Mouse (Mus musculus) forebrain, embryonic 11.5 days (tissue): Measurements from ENCODE around the gene Snap25. TPM values are rescaled to one million over a fixed set of nuclear protein-coding genes. Genes with fewer than 3 reads are reported as not detected.

Experiments used
- ATAC-seq: fragments of 200-750 bp; cut with Nextera tagmentation; replicated peaks from 2 replicates; pipeline ENCODE4 v1.8.0; 2017; ENCODE audit warnings: moderate TSS enrichment; ENCODE audit not compliant: low FRiP score
- DNase-seq: peaks from one replicate; pipeline ENCODE4 v3.0.0-alpha.2; 2017; ENCODE audit warnings: low spot score
- H3K27ac ChIP-seq: fragments of 300-500 bp; sonication (generic); 2 replicates; pipeline ENCODE4 v1.5.1; 2014; ENCODE audit warnings: low read depth, low read length
- H3K27me3 ChIP-seq: fragments of 300-500 bp; sonication (generic); 2 replicates; pipeline ENCODE4 v1.6.1; 2014; ENCODE audit warnings: mild to moderate bottlenecking, low read length, mixed read lengths; ENCODE audit not compliant: control insufficient read depth, insufficient read depth
- H3K36me3 ChIP-seq: fragments of 300-500 bp; sonication (generic); 2 replicates; pipeline ENCODE4 v1.6.1; 2014; ENCODE audit warnings: mild to moderate bottlenecking, low read length, moderate library complexity, mixed read lengths; ENCODE audit not compliant: control insufficient read depth, insufficient read depth
- H3K4me1 ChIP-seq: fragments of 300-500 bp; sonication (generic); replicated peaks from 2 replicates; pipeline ENCODE4 v1.6.1; 2014; ENCODE audit warnings: low read length, mixed read lengths; ENCODE audit not compliant: control insufficient read depth, insufficient read depth
- H3K4me2 ChIP-seq: fragments of 300-500 bp; sonication (generic); 2 replicates; pipeline ENCODE4 v1.6.1; 2014; ENCODE audit warnings: low read depth, mild to moderate bottlenecking, low read length, moderate library complexity, mixed read lengths; ENCODE audit not compliant: severe bottlenecking
- H3K4me3 ChIP-seq: fragments of 300-500 bp; sonication (generic); 2 replicates; pipeline ENCODE4 v1.5.1; 2014; ENCODE audit warnings: low read depth, low read length
- H3K9ac ChIP-seq: fragments of 300-500 bp; sonication (generic); 2 replicates; pipeline ENCODE4 v1.6.1; 2014; ENCODE audit warnings: low read length
- H3K9me3 ChIP-seq: fragments of 300-500 bp; sonication (generic); 2 replicates; pipeline ENCODE4 v1.6.1; 2016; ENCODE audit warnings: low read length, mixed read lengths; ENCODE audit not compliant: control insufficient read depth
- WGBS: fragments of 180-500 bp; shearing (Covaris S2); extraction: QIAGEN DNeasy Blood & Tissue Kit; methylation state at CpG from one replicate; pipeline ENCODE4 v1.1.7; 2014; 5-methylcytosine and 5-hydroxymethylcytosine counted together
- polyA plus RNA-seq: library from polyadenylated mRNA; unstranded; fragments of >200 nt; fragmentation: Nextera tagmentation; extraction: Ambion mirVana; gene quantifications from 2 replicates; pipeline ENCODE4 v1.2.1, GENCODE M21; 2014

Gene Snap25
- polyA plus RNA-seq, 1 experiment from 2014 or later = 18.0 TPM

DNA sequence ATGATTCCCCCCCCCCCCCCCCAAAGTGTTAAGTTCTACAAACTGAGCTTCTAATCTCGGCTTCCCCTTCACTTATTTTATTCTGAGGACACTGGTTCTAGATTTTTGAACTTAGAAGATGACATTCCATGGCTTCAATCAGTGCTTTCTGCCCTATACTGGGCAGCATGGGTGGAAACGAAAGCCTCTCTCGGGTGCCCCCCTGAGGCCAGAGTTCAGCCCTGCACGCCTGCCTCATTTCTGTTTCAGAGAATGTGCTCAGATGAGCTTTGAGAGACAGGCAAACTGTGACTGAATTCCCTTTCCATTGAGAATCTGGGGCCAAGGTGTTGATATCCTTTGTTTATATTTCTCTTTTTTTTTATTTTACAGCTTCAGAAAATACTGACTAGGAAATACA lies 7.0 kb downstream of the Snap25 start:
- no peaks in the 10 kb centered on the region for H3K36me3 ChIP-seq

DNA sequence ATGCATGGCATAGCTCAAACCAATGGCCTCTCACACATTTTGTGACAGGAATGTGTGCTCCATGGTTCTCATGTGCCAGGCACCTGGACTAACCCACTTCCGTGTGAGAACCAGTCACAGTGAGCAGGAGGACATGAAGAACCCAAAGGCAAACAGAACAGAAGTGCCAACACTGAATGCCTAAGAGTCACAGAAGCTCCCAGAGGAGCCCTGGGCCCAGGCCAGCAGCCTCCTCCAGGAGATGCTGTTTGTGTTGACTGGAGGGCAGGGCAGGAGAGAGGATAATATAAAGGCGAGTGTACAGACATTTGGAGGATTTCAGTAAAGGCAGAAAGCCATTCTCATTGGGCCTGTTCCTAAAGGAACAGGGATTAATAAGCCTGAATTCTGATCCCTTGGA lies 25.0 kb downstream of the Snap25 start:
- ATAC-seq = no peak
- WGBS = 79% methylated on average over 2 of the region's 2 CpGs

More for the DNA sequence above, 7.0 kb downstream of the Snap25 start:
- H3K4me1 ChIP-seq = no peaks in the 10 kb centered on the region
- ATAC-seq (0 out of 2 replicates have a peak, but pooled peaks have one; percentile 56), DNase-seq (peak; percentile 62)
- H3K27ac ChIP-seq = no peak overlapping the region
- no peaks in the 10 kb centered on the region for H3K27me3 ChIP-seq
- 21% methylated on average over 4 of the region's 4 CpGs for WGBS
- no peak overlapping the region for H3K9ac ChIP-seq
- H3K4me2 ChIP-seq = no peak overlapping the region
- H3K4me3 ChIP-seq = no peak overlapping the region
- no peaks in the 10 kb centered on the region for H3K9me3 ChIP-seq

DNA sequence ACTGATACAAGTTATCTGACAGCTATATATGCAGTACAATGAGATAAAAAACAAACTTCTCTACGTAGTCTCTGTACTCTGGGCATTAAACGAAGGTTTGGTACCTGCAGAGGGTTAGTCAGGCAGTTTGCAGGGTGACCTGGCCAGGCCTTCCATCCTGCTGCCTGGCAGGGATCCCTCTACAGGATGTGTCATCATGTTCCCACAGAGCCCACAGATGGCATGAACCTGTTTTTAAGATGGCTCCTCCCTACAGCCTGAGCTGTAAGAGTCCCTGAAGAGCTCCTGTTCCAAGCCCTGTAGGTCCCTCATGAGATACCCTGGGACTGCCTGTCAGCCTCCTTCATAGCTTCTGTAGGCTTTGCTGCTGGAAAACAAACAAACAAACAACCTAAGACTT lies 29.0 kb downstream of the Snap25 start:
- Histone ChIP-seq H3K9me3 (no peaks in the 10 kb centered on the region; the same call in 1 of the 2 replicates), H3K27me3 (no peaks in the 10 kb centered on the region), H3K4me3 (no peak overlapping the region), H3K4me2 (no peak overlapping the region), H3K4me1 (no peaks in the 10 kb centered on the region; the same call in 1 of the 2 replicates), H3K36me3 (no peaks in the 10 kb centered on the region), H3K27ac (no peak overlapping the region), H3K9ac (no peak overlapping the region)
- DNase-seq = no peak
- 85% methylated on average over 2 of the region's 2 CpGs for WGBS
- ATAC-seq = no peak

More for the DNA sequence above, 25.0 kb downstream of the Snap25 start:
- no peak overlapping the region for H3K27ac ChIP-seq
- no peak for DNase-seq
- no peaks in the 10 kb centered on the region for H3K36me3 ChIP-seq
- no peaks in the 10 kb centered on the region; the same call in 1 of the 2 replicates for H3K9me3 ChIP-seq
- no peak overlapping the region for H3K4me3 ChIP-seq
- no peak overlapping the region for H3K4me2 ChIP-seq
- H3K27me3 ChIP-seq = no peaks in the 10 kb centered on the region
- H3K9ac ChIP-seq = no peak overlapping the region
- H3K4me1 ChIP-seq = no peaks in the 10 kb centered on the region

DNA sequence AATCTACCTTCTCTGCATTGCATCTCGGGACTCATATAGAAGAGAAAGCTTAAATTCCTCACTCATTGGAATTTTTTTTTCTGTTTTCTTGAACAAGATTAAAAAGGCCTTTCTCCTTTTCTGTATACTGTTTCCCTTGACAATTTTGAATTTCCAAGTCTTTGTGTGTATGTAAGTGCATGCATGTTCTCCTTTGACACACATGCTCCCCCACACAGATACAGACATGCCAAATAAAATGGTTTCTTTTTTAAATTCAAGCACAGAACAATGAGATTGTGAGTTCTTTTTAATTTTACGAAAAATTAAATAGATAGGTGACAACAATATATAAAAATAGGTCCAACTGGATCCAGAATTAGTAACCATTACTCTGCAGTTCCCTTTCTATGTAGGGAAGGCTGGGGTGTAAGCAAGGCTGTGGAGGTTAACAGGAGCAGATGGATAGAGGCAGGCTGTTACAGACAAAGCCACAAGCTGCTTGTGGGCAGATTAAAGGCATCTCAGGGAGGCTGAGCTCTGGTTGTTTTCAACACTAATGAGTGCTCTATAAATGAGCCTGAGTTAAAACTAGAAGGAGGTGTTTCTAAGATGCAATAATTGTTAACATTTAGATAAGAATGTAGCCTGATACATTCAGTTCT lies 31.6 kb downstream of the Snap25 start:
- 75% methylated on average over 2 of the region's 2 CpGs for WGBS
- ATAC-seq = peak; percentile 88

DNA sequence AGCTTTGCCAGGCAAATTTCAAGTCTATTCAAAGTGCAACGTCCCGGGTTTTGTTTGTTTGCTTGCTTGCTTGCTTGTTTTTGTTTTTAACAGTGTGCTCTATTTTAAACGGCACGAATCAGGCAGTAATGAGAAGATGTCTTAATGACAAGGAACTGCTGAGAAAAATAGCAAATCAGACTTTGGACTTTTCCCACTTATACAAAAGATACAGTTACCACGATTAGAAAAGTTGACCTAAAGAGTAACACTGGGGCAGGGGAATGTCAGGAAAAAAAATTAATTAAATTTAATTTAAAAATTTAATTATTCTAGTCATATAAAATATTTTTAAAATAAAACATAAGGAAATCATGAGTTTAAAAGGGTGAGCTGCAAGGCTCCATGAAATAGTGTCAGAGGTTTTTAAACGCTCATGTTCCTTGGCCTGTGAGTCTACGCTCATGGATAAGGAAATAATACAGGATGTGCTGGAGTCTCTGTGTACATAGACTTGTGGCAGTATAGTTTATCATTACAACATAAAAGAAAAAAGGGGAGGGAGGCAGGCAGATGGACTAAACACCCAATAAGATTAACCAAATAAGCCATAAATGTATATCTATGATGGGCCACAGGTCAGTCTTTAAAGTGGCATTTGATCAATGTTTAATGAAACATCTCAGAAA lies 32.2 kb downstream of the Snap25 start:
- Histone ChIP-seq H3K36me3 (no peaks in the 10 kb centered on the region), H3K4me3 (no peak overlapping the region), H3K4me2 (no peak overlapping the region), H3K27ac (no peak overlapping the region), H3K9ac (no peak overlapping the region), H3K27me3 (no peaks in the 10 kb centered on the region), H3K9me3 (no peaks in the 10 kb centered on the region), H3K4me1 (no peaks in the 10 kb centered on the region; the same call in 1 of the 2 replicates)
- WGBS = 44% methylated on average over 7 of the region's 7 CpGs
- DNase-seq (no peak), ATAC-seq (no peak)

More for the DNA sequence above, 31.6 kb downstream of the Snap25 start:
- Histone ChIP-seq H3K9me3 (no peaks in the 10 kb centered on the region; the same call in 1 of the 2 replicates), H3K4me3 (no peak overlapping the region), H3K27ac (no peak overlapping the region; the same call in 1 of the 2 replicates), H3K36me3 (no peaks in the 10 kb centered on the region), H3K27me3 (no peaks in the 10 kb centered on the region), H3K4me1 (no peaks in the 10 kb centered on the region; the same call in 1 of the 2 replicates), H3K4me2 (no peak overlapping the region), H3K9ac (no peak overlapping the region)
- no peak for DNase-seq

DNA sequence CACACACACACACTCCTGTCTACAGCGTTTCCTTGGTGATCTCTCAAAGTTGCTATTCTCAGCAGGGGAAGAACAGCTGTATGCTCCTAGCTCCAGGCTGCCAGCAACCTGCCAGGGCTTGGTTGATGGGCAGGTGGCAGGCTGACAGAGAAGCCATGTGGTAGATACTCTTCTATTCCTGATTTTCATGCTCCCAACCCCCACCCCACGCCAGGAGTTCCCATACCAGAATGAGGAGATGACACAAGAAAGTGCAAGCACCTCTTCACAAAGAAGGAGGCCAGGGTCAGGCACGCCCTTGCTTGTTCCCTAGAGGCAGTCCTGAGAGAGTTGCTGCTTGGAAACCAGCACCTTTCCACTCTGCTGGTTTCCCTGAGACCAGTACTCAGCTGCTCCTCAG lies 40.4 kb downstream of the Snap25 start:
- no peak for DNase-seq
- no peak for ATAC-seq

DNA sequence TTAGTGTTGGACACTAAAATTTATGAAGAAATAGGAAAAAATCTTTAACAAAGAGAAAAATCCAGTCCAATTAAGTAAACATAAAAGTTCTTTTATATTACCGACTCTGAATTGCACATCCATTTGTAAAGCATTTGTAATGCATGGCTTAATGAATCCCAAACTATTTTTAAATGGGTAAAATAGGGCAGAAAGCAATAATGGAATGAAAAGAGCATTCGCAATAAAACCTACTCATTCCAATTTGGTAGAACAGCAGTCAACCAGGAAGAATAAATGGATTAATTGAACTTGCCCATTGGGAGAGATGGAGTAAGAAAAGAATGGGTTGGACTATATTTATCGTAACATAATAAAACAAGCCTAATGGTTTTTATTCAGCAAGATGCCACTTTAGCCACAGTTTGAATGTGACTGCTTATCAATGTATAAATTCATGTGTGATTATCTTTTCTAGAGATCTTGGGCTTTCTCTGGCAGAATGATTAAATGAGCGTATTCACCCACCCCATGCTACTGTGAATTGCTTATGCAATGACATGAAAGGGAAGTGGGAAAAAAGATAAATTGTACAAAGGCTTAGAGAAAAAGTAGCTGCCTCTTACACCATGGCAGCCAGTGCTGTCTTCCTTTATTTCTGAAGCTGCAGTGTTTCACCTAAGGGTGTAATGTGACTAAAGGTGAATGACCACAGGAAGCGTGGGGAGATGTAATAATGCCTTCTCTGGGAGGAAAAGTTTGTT lies 45.7 kb downstream of the Snap25 start:
- Histone ChIP-seq H3K4me3 (no peak overlapping the region), H3K27me3 (no peaks in the 10 kb centered on the region; the same call in 1 of the 2 replicates), H3K4me1 (no peaks in the 10 kb centered on the region), H3K9ac (no peak overlapping the region), H3K4me2 (no peak overlapping the region), H3K9me3 (no peaks in the 10 kb centered on the region), H3K36me3 (no peaks in the 10 kb centered on the region), H3K27ac (no peak overlapping the region)
- WGBS = 41% methylated on average over 5 of the region's 5 CpGs
- DNase-seq (no peak), ATAC-seq (peak; percentile 60)

More for the DNA sequence above, 40.4 kb downstream of the Snap25 start:
- H3K4me3 ChIP-seq = no peak overlapping the region
- H3K4me1 ChIP-seq = no peaks in the 10 kb centered on the region
- no peaks in the 10 kb centered on the region for H3K9me3 ChIP-seq
- H3K36me3 ChIP-seq = no peaks in the 10 kb centered on the region
- H3K27me3 ChIP-seq = no peaks in the 10 kb centered on the region; the same call in 1 of the 2 replicates
- no peak overlapping the region for H3K9ac ChIP-seq
- no peak overlapping the region for H3K4me2 ChIP-seq
- 26% methylated on average over 3 of the region's 3 CpGs for WGBS
- H3K27ac ChIP-seq = no peak overlapping the region

DNA sequence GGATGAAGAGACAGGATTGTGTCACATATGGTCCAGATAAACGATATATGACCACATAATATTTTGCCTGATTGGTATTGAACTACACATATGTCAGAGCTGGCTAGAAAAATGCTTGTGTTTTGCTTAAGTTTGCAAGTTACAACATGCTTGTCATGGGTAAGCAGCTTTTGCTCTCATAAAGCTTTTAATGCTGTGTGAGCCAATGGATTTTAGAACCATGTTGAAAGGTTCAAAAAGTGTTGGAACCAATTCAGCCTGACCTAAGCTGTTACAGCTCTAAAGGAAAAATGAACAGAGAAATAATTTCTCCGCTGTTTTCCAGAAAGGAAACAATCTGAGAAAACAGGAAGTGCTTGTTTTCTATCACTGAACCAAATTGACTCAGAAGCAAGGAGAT lies 64.9 kb downstream of the Snap25 start:
- 91% methylated on average over 2 of the region's 2 CpGs for WGBS
- no peaks in the 10 kb centered on the region for H3K27me3 ChIP-seq
- ATAC-seq (no peak), DNase-seq (no peak)
- no peaks in the 10 kb centered on the region for H3K36me3 ChIP-seq
- H3K4me1 ChIP-seq = no peaks in the 10 kb centered on the region
- no peak overlapping the region for H3K27ac ChIP-seq
- H3K4me3 ChIP-seq = no peak overlapping the region
- no peaks in the 10 kb centered on the region for H3K9me3 ChIP-seq
- H3K4me2 ChIP-seq = no peak overlapping the region
- no peak overlapping the region for H3K9ac ChIP-seq
